Mouse (Mus musculus) hindbrain, embryonic 12.5 days (tissue): Measurements from ENCODE around the gene Smurf2. TPM values are rescaled to one million over a fixed set of nuclear protein-coding genes. Genes with fewer than 3 reads are reported as not detected.
A peak's percentile ranks its signal among the peaks of the same experiment; 100 is the strongest.
"Not testable (repeated sequence)": the region's sequence is repeated elsewhere in the genome, so short reads cannot be mapped to it uniquely, and the experiment has no call there.

Experiments
- ATAC-seq: fragments of 200-750 bp; cut with Nextera tagmentation; 2 replicates; pipeline ENCODE4 v1.8.0; 2017; ENCODE audit warnings: moderate TSS enrichment; ENCODE audit not compliant: low FRiP score
- H3K27ac ChIP-seq: fragments of 300-500 bp; sonication (generic); 2 replicates; pipeline ENCODE4 v1.5.1; 2016; ENCODE audit warnings: mild to moderate bottlenecking
- H3K27me3 ChIP-seq: fragments of 300-500 bp; sonication (generic); 2 replicates; pipeline ENCODE4 v1.6.1; 2016; ENCODE audit warnings: mild to moderate bottlenecking
- H3K36me3 ChIP-seq: fragments of 300-500 bp; sonication (generic); 2 replicates; pipeline ENCODE4 v1.6.1; 2016; ENCODE audit warnings: mild to moderate bottlenecking
- H3K4me1 ChIP-seq: fragments of 300-500 bp; sonication (generic); 2 replicates; pipeline ENCODE4 v1.6.1; 2016
- H3K4me2 ChIP-seq: fragments of 300-500 bp; sonication (generic); replicated peaks from 2 replicates; pipeline ENCODE4 v1.6.1; 2016; ENCODE audit warnings: mild to moderate bottlenecking
- H3K4me3 ChIP-seq: fragments of 300-500 bp; sonication (generic); 2 replicates; pipeline ENCODE4 v1.5.1; 2016; ENCODE audit warnings: mild to moderate bottlenecking
- H3K9ac ChIP-seq: fragments of 300-500 bp; sonication (generic); 2 replicates; pipeline ENCODE4 v1.6.1; 2016; ENCODE audit warnings: mild to moderate bottlenecking, moderate library complexity
- H3K9me3 ChIP-seq: fragments of 300-500 bp; sonication (generic); replicated peaks from 2 replicates; pipeline ENCODE4 v1.6.1; 2016; ENCODE audit warnings: mild to moderate bottlenecking
- WGBS: fragments of 180-500 bp; shearing (Covaris S2); methylation state at CpG from one replicate; pipeline ENCODE4 v1.1.7; 2016; 5-methylcytosine and 5-hydroxymethylcytosine counted together
- polyA plus RNA-seq: library from polyadenylated mRNA; unstranded; fragments of >200 nt; fragmentation: Nextera tagmentation; extraction: Ambion mirVana; gene quantifications from 2 replicates; pipeline ENCODE4 v1.2.1, GENCODE M21; 2016

The Smurf2 gene
- polyA plus RNA-seq, 1 experiment from 2014 or later, result 16.6 TPM

DNA sequence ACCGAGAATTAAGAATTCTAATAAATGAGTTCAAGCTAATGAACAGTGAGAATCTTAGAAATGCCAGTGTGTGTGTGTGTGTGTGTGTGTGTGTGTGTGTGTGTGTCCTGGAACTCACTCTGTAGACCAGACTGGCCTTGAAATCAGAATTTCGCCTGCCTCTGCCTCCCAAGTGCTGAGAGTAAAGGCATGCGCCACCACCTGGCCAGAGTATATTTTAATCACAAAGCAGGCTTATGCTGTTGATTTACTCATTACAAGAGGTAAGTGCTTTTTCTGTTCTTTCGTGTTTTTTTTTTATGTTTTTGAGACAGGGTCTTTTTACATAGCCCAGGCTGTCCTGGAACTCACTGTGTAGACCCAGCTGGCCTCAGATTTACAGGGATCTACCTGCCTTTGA is 126.7 kb downstream of the Smurf2 start:
- Histone ChIP-seq H3K9me3 (peaks cover 6% of the 10 kb centered on the region; the same call in 1 of the 2 replicates), H3K27me3 (no peaks in the 10 kb centered on the region), H3K27ac (no peak overlapping the region), H3K4me3 (no peak overlapping the region), H3K9ac (no peak overlapping the region), H3K36me3 (peaks cover 47% of the 10 kb centered on the region), H3K4me2 (no peak overlapping the region), H3K4me1 (peaks cover 6% of the 10 kb centered on the region)
- 79% methylated on average over 4 of the region's 4 CpGs for WGBS
- no peak for ATAC-seq

- Histone ChIP-seq H3K4me1 (peaks cover 18% of the 10 kb centered on the region), H3K9ac (peak overlapping the region; percentile 99), H3K27ac (peak overlapping the region; percentile 98), H3K4me2 (peak overlapping the region; percentile 77), H3K4me3 (peak overlapping the region; percentile 95), H3K27me3 (no peaks in the 10 kb centered on the region), H3K9me3 (no peaks in the 10 kb centered on the region), H3K36me3 (peaks cover 34% of the 10 kb centered on the region)
- WGBS, result 2% methylated on average over 6 of the region's 6 CpGs
- no peak for ATAC-seq
Measured at GRCm38 (mm10) chr11:106789649-106790048, 130.9 kb downstream of the Smurf2 start.

- Histone ChIP-seq H3K4me2 (peak within 1 kb of the TSS; percentile 77), H3K27me3 (no peaks in the 10 kb centered on the region), H3K27ac (peak within 1 kb of the TSS; percentile 98), H3K9me3 (no peaks in the 10 kb centered on the region), H3K4me3 (peak within 1 kb of the TSS; percentile 95), H3K9ac (peak within 1 kb of the TSS; percentile 99), H3K36me3 (peaks cover 34% of the 10 kb centered on the region), H3K4me1 (peaks cover 18% of the 10 kb centered on the region)
- under 1% methylated on average over 54 of the region's 58 CpGs for WGBS
- ATAC-seq, result peak; percentile 93
Measured at GRCm38 (mm10) chr11:106788775-106789459, 131.6 kb downstream of the Smurf2 start, which contains the start of the genes Ddx5 and Cep95. Gene Ddx5 (minus strand): TSS chr11:106789185. Gene Cep95 (plus strand): TSS chr11:106789252.

DNA sequence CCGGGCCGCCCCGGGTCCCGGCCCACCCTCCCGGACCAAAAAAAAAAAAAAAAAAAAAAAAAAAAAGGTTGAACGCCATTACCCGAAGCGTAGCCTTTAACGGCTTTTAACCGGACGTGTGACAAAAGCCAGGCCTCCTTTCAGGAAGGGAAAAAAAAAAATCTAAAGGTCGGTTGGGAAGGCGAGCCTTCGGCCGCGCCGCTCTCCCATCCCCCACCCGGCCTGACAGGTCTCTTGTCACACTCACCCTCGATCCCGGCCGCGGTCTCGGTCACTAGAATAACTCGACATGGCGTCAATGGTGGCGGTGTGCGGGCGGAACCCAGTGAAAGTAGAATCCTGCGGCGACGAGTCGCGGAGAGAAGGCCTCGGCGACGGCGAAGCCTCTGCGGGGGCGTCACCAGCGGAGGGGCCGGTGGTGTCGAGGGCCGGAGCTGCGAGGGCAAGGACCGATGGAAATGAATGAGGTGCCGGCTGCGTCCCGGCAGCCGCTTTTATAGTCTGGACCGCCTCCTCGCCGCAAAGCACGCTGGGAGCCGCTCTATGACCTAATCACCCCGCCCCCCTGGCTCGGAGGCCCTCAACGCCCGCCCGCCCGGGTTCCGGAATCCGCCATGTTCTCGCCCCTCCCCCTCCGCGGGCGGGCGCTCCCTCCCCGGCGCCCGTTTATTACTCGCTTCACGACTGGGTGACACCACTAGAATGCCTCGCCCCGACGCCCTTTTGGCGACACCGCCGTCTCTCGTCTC is 132.3 kb downstream of the Smurf2 start:
- ATAC-seq, result peak; percentile 84

DNA sequence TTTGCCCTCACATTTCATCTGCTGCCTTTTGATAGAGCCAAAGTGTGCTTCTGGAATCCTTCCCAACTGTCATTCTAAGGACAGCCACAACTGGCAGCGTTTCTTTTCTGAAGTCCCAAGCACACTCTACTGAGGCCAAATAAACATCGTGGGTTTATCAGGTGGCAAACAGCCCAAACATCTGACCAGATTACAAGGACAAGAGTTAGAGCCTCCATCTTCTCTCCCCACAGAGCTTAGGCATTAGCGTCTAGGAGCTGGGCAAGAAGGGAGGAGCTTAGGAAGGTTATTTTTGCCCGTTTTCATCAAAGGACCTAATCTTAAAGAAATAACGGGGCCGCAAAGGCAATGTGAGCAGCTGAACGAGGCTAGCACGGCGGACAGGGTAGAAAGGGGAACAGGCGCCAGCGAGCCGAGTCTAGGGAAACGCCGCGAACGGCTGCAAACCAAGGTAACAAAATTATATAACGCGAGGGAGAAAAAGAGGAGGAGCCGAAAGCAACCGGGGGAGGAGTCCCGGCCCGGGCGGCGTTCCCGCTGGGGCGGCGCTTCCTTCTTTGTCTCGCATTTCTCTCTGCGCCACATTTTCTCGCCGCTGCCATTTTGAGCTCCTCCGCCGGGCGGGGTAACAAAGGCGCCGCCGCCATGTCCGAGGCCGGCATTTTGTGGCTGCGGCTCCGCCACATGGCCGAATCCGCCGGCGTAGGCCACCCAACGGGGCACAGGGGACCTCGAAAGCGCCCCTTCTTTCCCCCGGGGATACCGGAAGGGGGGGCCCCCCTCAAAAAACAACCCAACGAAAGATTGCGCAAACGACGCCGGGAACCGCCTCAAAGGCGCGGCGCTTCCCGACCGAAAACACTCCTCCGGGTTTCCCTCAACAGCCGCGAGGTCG is 133.1 kb downstream of the Smurf2 start:
- Histone ChIP-seq H3K36me3 (peaks cover 41% of the 10 kb centered on the region), H3K27me3 (no peaks in the 10 kb centered on the region), H3K27ac (peak overlapping the region; percentile 98), H3K9me3 (no peaks in the 10 kb centered on the region), H3K4me2 (peak overlapping the region; percentile 81), H3K9ac (peak overlapping the region; percentile 99), H3K4me1 (peaks cover 20% of the 10 kb centered on the region), H3K4me3 (peak overlapping the region; percentile 95)
- peak; percentile 19; the same call in 1 of the 2 replicates for ATAC-seq
- under 1% methylated on average over 64 of the region's 65 CpGs for WGBS

More for the DNA sequence above, 132.3 kb downstream of the Smurf2 start:
- 1% methylated on average over 75 of the region's 79 CpGs for WGBS
- peak overlapping the region; percentile 95 for H3K4me3 ChIP-seq
- H3K27me3 ChIP-seq, result no peaks in the 10 kb centered on the region
- H3K4me2 ChIP-seq, result peak overlapping the region; percentile 77
- peaks cover 20% of the 10 kb centered on the region for H3K4me1 ChIP-seq
- H3K36me3 ChIP-seq, result peaks cover 42% of the 10 kb centered on the region
- peak overlapping the region; percentile 99 for H3K9ac ChIP-seq
- H3K9me3 ChIP-seq, result no peaks in the 10 kb centered on the region
- peak overlapping the region; percentile 98 for H3K27ac ChIP-seq

DNA sequence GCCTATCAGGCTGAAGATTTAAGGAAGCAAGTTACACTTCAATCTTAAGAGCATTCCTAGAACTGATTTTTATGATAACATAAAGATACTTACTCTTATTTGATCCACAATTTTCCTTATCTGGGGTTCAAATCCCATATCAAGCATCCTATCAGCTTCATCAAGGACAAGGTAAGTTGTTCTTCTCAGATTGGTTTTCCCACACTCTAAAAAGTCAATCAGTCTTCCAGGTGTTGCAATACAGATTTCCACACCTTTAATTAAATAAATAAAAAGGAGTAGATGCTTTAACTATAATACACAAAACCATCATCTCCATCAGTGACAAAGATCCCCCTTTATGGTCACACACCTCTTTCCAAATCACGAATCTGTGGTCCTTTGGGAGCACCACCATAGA is 135.5 kb downstream of the Smurf2 start:
- no peak overlapping the region for H3K4me2 ChIP-seq

GRCm38 (mm10) chr11:106784476-106784875 is 136.0 kb downstream of the Smurf2 start:
- Histone ChIP-seq H3K27ac (no peak overlapping the region), H3K36me3 (peaks cover 59% of the 10 kb centered on the region), H3K9me3 (no peaks in the 10 kb centered on the region), H3K4me2 (no peak overlapping the region), H3K27me3 (no peaks in the 10 kb centered on the region), H3K4me3 (no peak overlapping the region), H3K9ac (no peak overlapping the region), H3K4me1 (peaks cover 19% of the 10 kb centered on the region)
- WGBS, result 85% methylated on average over 2 of the region's 2 CpGs
- no peak for ATAC-seq

More for the DNA sequence above, 135.5 kb downstream of the Smurf2 start:
- H3K9ac ChIP-seq, result no peak overlapping the region
- H3K36me3 ChIP-seq, result peaks cover 58% of the 10 kb centered on the region
- H3K4me3 ChIP-seq, result no peak overlapping the region
- WGBS, result 76% methylated on average over 1 of the region's 1 CpGs
- no peaks in the 10 kb centered on the region for H3K27me3 ChIP-seq
- no peak overlapping the region for H3K27ac ChIP-seq
- peaks cover 18% of the 10 kb centered on the region for H3K4me1 ChIP-seq
- no peaks in the 10 kb centered on the region for H3K9me3 ChIP-seq
- ATAC-seq, result no peak

DNA sequence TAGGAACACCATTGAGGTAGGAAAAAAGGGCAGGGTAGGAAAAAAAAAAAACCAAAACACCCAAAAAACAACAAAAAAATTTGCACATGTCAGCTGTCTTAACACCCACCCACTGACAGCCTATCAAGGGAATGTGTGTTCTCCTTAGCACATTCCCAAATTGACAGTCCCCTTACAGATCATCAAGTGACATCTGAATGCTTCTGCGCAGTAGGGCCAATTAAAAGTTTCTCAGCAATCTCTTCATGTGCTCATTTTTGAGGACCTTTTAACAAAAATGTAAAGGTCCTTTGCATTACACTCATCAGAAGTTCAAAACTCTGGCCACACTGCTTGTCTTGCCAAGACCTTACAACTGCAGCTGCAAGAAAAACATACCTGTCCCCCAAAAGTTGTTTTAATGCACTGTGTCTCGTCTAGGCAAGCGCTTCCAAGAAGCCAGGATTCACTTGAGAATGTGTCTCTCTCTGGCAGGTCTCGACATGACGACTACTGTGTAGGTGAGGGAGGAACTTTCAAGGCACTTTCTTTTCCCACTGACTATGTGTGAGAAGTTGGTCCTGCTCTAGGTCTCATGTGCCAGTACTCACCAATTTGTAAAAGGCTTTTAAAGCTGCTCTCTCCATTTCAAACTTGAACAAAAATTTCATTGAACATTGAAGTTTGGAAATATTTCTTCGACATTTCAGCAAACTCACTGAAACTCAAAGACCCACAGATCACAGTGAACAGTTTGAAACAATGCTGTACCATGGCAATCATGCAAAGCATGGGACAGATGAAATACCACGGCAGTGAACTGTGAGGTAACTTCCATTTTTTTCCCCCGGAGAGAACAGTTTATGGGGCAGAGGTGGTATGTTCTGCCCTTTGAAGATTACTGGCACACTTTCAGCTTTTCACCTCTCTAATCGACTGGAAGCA is 137.4 kb downstream of the Smurf2 start:
- peaks cover 59% of the 10 kb centered on the region for H3K36me3 ChIP-seq
- no peak overlapping the region for H3K27ac ChIP-seq
- WGBS, result 86% methylated on average over 9 of the region's 9 CpGs
- H3K4me1 ChIP-seq, result peaks cover 19% of the 10 kb centered on the region
- H3K4me2 ChIP-seq, result no peak overlapping the region
- H3K4me3 ChIP-seq, result no peak overlapping the region
- ATAC-seq, result no peak
- no peaks in the 10 kb centered on the region for H3K9me3 ChIP-seq
- H3K9ac ChIP-seq, result no peak overlapping the region
- H3K27me3 ChIP-seq, result no peaks in the 10 kb centered on the region

DNA sequence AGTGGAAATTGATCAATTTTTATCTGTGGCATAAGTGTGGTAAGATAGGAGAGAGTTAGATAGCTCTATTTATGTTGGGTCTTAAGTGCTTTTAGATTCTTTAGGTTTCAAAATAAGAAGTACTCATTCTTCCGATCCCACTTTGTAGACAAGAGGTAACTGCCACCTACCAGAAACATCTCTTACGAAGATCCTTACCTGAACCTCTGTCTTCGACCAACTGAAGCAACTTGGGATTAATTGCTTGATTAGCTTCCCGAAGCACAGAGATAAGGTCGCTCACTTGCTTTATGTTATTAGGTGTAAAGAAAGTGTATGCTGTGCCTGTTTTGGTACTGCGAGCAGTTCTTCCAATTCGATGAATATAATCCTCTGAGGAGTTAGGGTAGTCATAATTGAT is 138.2 kb downstream of the Smurf2 start:
- Histone ChIP-seq H3K4me1 (peaks cover 19% of the 10 kb centered on the region), H3K36me3 (peaks cover 59% of the 10 kb centered on the region)
- H3K4me2 ChIP-seq, H3K9me3 ChIP-seq, H3K27me3 ChIP-seq, ATAC-seq, H3K4me3 ChIP-seq, H3K9ac ChIP-seq, H3K27ac ChIP-seq: not testable (repeated sequence)
- 94% methylated on average over 7 of the region's 7 CpGs for WGBS

DNA sequence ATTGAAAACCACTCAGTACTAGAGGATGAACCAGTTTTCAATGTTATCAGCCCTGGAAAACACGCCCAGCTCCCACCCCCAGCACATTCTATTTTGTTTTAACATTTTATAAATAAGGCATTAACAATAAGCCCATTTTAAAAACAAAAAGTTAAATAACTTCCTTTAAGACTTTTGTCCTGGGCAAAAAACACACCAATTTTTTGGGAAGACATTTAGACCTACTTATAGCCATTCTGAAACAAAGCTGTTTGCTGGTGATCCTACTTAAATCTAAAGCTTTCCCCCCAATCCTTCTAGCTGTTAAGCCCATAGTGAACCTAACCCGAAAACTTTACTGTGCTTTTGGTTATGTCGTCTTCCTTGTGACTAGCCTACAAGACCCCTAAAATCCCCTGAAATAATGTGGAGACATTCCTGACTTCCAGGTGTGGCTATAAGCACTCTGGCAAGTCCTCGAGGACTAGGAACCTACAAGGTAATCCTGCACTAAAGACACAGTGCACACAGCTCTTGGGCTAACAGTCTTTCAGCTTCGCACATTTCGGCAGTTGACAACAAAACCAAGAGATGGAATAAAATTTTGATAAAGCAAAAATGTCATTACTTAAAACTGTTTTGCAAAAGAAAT is 139.8 kb downstream of the Smurf2 start:
- Histone ChIP-seq H3K4me1 (peaks cover 11% of the 10 kb centered on the region), H3K27ac (0 out of 2 replicates have a peak overlapping the region, but pooled peaks have one; percentile 97), H3K9me3 (no peaks in the 10 kb centered on the region), H3K27me3 (no peaks in the 10 kb centered on the region), H3K9ac (no peak overlapping the region), H3K4me2 (no peak overlapping the region; the same call in 1 of the 2 replicates), H3K36me3 (peaks cover 52% of the 10 kb centered on the region), H3K4me3 (no peak overlapping the region)
- WGBS, result 88% methylated on average over 6 of the region's 6 CpGs
- ATAC-seq, result no peak

- no peak for ATAC-seq
- Histone ChIP-seq H3K36me3 (peaks cover 52% of the 10 kb centered on the region), H3K9ac (no peak overlapping the region), H3K4me1 (peaks cover 7% of the 10 kb centered on the region; the same call in 1 of the 2 replicates), H3K9me3 (no peaks in the 10 kb centered on the region), H3K27ac (peak overlapping the region; percentile 97), H3K4me3 (no peak overlapping the region; the same call in 1 of the 2 replicates), H3K4me2 (peak overlapping the region; percentile 85; the same call in 1 of the 2 replicates), H3K27me3 (no peaks in the 10 kb centered on the region)
- WGBS, result 71% methylated on average over 4 of the region's 4 CpGs
Measured at GRCm38 (mm10) chr11:106780089-106780425, 140.5 kb downstream of the Smurf2 start.
